Mouse (Mus musculus) neutrophil, adult 83 days (primary cell): ENCODE data around the gene Ms4a6b. TPM values are rescaled to one million over a fixed set of nuclear protein-coding genes. Genes with fewer than 3 reads are reported as not detected.

Experiments used
- total RNA-seq, 2 experiments: library from RNA; stranded (reverse); gene quantifications; one replicate each; pipeline ENCODE4 v1.2.4; 2023

Ms4a6b gene
- total RNA-seq, result 10 to 100 TPM; 28.8 to 34.3 TPM

DNA sequence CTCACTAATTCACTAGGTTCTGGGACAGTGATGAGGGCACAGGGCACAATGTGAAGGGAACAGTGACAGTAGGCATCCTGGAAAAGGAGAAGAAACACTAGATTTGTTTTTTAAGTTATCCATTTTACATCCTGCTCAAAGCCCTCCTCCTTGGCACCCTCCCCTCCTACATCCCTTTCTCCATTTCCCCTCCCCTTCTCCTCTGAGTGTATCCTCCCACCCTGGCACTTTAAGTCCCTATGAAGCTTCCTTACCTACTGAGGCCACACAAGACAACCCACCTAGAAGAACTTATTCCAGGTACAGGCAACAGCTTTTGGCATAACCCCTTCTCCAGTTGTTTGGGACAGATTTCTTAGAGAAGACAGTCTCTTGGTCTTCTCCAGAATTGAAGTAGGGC lies at the start of gene Ms4a6b:
Gene Ms4a6b (plus strand): TSS at position 267 of the 400 bp plus-strand sequence.

DNA sequence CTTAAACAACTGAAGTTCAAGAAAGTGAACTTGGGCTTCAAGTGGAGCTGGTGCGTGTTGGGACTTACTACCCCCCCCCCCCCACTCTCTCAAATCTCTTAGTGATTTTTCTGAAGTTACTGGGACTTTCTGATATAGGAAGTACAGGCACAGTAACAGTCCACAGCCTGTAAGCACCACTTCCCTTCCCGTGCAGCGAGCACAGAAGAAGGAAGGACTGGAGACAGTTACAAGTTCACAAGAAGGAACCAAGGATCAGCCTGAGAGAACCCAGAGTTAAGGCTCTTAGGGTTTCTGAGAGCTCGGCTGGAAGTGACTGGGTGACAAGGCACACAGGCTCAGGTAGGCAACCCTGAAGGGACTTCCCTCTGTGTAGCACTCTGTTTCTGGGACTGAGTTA lies 47.1 kb upstream of the Ms4a6b start, which contains the start of gene Ms4a6c:
Gene Ms4a6c (plus strand): TSS at position 152 of the 400 bp plus-strand sequence.

DNA sequence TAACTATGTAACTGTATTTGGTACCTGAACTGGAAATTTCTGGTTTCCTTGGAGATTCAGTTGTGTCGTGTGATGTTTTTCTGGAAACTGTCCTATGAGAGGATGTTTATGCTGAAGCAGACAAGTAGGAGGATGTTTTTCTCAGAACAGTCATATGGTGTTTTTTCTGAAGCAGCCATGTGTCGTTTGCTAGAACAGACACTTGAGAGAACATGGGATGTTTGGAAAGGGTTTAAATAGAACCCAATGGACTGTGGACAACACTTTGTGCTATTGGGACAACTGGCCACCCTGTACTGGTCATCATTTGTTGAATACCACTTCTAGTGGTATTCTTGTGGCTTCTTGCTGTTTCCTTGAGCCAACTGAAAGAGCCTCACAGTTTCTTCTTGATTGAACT lies 30.6 kb upstream of the Ms4a6b start, which contains the start of gene Gm8369:
Gene Gm8369 (plus strand): TSS at position 193 of the 400 bp plus-strand sequence.

DNA sequence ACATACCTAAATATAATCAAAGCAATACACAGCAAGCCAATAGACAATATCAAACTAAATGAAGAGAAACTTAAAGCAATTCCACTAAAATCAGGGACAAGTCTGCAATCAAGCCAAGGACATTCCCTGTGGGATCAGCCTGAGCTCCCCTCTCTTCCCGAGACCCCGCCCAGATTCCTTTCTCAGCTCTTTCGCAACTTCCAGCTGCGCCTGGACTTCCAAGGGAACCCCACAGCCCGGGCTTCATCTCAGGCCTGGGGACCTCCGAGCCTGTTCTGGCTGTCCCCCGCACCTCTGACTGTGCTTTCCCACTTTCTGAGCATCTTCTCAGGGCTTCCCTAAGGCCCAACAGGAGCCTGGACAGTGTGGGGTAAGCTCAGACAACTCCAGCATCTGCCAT lies 20.3 kb downstream of the Ms4a6b start, which contains the start of gene Ms4a4d:
Gene Ms4a4d (plus strand): TSS at position 209 of the 400 bp plus-strand sequence.

Other genes starting within 250 kb of the Ms4a6b start
- gene Ms4a5, start 232.6 kb upstream of the Ms4a6b start, total RNA-seq, result not detected
- not detected for gene Ms4a14, start 202.1 kb upstream of the Ms4a6b start, total RNA-seq
- gene Ms4a7, start 180.4 kb upstream of the Ms4a6b start, total RNA-seq, result not detected
- gene Ms4a4a, start 141.0 kb upstream of the Ms4a6b start, total RNA-seq, result 10 to 100 TPM; 12.6 to 26.8 TPM
- gene Ms4a4c, start 111.7 kb upstream of the Ms4a6b start, total RNA-seq, result 10 to 100 TPM; 44.8 to 48.7 TPM
- gene Ms4a4b, start 73.0 kb upstream of the Ms4a6b start, total RNA-seq, result 10 to 100 TPM; 11.0 to 11.5 TPM
- 100 to 1,000 TPM; 214 to 241 TPM for gene Ms4a6c, start 47.1 kb upstream of the Ms4a6b start, total RNA-seq
- 1 to 10 TPM; 3.6 to 3.7 TPM for gene Gm8369, start 30.6 kb upstream of the Ms4a6b start, total RNA-seq
- gene Ms4a4d, start 20.3 kb downstream of the Ms4a6b start, total RNA-seq, result not detected
- 10 to 100 TPM in 1 of 2 experiments, 1 to 10 TPM in 1; 9.6 to 10.9 TPM for gene Ms4a6d, start 88.3 kb downstream of the Ms4a6b start, total RNA-seq
- 1 to 10 TPM; 6.4 to 9.2 TPM for gene Ms4a2, start 107.2 kb downstream of the Ms4a6b start, total RNA-seq
- gene Ms4a3, start 124.3 kb downstream of the Ms4a6b start, total RNA-seq, result 100 to 1,000 TPM in 1 of 2 experiments, 10 to 100 TPM in 1; 96.9 to 111 TPM
- gene Oosp2, start 144.0 kb downstream of the Ms4a6b start, total RNA-seq, result not detected
- gene Oosp1, start 174.6 kb downstream of the Ms4a6b start, total RNA-seq, result 1 to 10 TPM in 1 of 2 experiments, under 1 TPM in 1; 0.96 to 1.2 TPM
- gene Oosp3, start 180.5 kb downstream of the Ms4a6b start, total RNA-seq, result not detected
- not detected for gene Gif, start 231.0 kb downstream of the Ms4a6b start, total RNA-seq